Mouse (Mus musculus): ENCODE measurements around the gene Col23a1. TPM values are rescaled to one million over a fixed set of nuclear protein-coding genes. Genes with fewer than 3 reads are reported as not detected.

The Col23a1 gene
- polyA plus RNA-seq, 1 experiment, result 0.76 TPM

DNA sequence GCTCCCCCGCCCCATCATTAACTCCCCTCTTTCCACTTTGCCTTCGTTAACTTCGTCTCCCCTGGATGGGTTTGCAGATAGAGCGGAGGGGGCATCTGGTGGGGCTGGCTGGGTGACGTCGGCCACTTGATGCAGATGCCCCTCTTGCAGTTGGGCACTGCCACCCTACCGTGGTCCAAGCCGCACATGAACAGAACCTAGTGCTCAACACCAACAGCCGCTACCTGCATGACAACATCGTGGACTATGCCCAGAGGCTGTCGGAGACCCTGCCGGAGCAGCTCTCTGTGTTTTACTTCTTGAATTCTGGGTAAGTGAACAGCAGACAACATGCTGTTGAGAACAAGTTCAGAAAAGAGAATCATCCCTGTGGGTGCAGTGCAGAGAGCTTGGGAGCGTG is 296.7 kb downstream of the Col23a1 start:
- Histone ChIP-seq H3K4me3 (ENCODE audit: low read depth, low read length) (no peak overlapping the region), H3K27ac (ENCODE audit: insufficient read depth, low read length) (no peak overlapping the region), H3K36me3 (ENCODE audit: control insufficient read depth, insufficient read depth, low read length, poor library complexity, severe bottlenecking) (peaks cover 41% of the 10 kb centered on the region), H3K9me3 (replicated peaks; ENCODE audit: control insufficient read depth, insufficient read depth, low read length, poor library complexity, severe bottlenecking) (no peaks in the 10 kb centered on the region), H3K27me3 (ENCODE audit: control insufficient read depth, insufficient read depth, low read length, poor library complexity, severe bottlenecking) (no peaks in the 10 kb centered on the region), H3K9ac (ENCODE audit: low read depth, poor library complexity, severe bottlenecking) (no peak overlapping the region), H3K4me1 (ENCODE audit: control insufficient read depth, insufficient read depth, low read length) (no peaks in the 10 kb centered on the region)
- TF ChIP-seq CTCF (IDR thresholded peaks at IDR 0.05; ENCODE audit: low read depth, low read length), result no peak
- no peak for TF ChIP-seq EP300 (IDR thresholded peaks at IDR 0.05; ENCODE audit: insufficient read depth, low read depth, low read length)
- TF ChIP-seq POLR2A (IDR thresholded peaks at IDR 0.05; ENCODE audit: insufficient read depth, low read length), result no peak

DNA sequence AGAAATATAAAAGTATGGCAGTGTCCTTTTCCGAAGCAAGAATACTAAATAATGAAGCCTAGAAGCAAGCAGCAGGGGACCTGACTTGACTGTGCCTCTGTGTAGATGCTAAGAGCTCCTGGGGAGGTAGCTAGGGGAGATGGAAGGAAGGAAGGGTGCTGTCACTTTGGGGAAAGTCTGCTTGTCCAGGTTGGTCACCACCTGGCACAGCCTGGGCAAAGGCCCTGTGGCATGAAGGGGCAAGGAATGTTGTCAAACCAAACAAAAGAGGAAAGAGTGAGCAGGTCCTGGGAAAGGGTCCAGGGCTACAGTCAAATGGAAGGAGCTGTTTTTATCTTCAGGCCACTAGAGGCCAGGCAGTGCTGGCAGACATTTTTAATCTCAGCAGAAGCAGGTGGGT is 297.3 kb downstream of the Col23a1 start:
- no peaks in the 10 kb centered on the region for H3K27me3 ChIP-seq (ENCODE audit: control insufficient read depth, insufficient read depth, low read length, poor library complexity, severe bottlenecking)
- H3K9me3 ChIP-seq (replicated peaks; ENCODE audit: control insufficient read depth, insufficient read depth, low read length, poor library complexity, severe bottlenecking), result no peaks in the 10 kb centered on the region
- H3K9ac ChIP-seq (ENCODE audit: low read depth, poor library complexity, severe bottlenecking), result no peak overlapping the region
- H3K36me3 ChIP-seq (ENCODE audit: control insufficient read depth, insufficient read depth, low read length, poor library complexity, severe bottlenecking), result peaks cover 47% of the 10 kb centered on the region
- H3K4me3 ChIP-seq (ENCODE audit: low read depth, low read length), result no peak overlapping the region
- TF ChIP-seq EP300 (IDR thresholded peaks at IDR 0.05; ENCODE audit: insufficient read depth, low read depth, low read length) (no peak), CTCF (IDR thresholded peaks at IDR 0.05; ENCODE audit: low read depth, low read length) (no peak), POLR2A (IDR thresholded peaks at IDR 0.05; ENCODE audit: insufficient read depth, low read length) (no peak)
- no peak overlapping the region for H3K27ac ChIP-seq (ENCODE audit: insufficient read depth, low read length)
- no peaks in the 10 kb centered on the region for H3K4me1 ChIP-seq (ENCODE audit: control insufficient read depth, insufficient read depth, low read length)

DNA sequence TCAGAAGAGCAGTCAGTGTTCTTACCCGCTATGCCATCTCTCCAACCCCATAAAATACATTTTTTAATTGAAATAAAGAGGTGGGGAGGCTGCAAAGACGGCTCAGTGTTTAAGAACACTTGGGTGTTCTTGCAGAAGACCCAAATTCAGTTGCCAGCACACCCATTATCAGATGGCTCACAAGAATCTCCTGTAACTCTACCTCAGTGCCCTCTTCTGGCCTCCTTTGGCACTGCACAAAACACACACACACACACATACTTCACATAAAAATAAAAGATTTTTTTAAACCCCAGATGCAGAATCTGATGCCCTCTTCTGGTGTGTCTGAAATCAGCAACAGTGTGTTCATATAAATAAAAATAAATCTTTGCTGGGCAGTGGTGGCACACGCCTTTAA is 299.1 kb downstream of the Col23a1 start:
- H3K9ac ChIP-seq (ENCODE audit: low read depth, poor library complexity, severe bottlenecking), result no peak overlapping the region
- no peak overlapping the region for H3K4me3 ChIP-seq (ENCODE audit: low read depth, low read length)
- no peaks in the 10 kb centered on the region for H3K27me3 ChIP-seq (ENCODE audit: control insufficient read depth, insufficient read depth, low read length, poor library complexity, severe bottlenecking)
- H3K27ac ChIP-seq (ENCODE audit: insufficient read depth, low read length), result no peak overlapping the region
- TF ChIP-seq EP300 (IDR thresholded peaks at IDR 0.05; ENCODE audit: insufficient read depth, low read depth, low read length), result no peak
- TF ChIP-seq POLR2A (IDR thresholded peaks at IDR 0.05; ENCODE audit: insufficient read depth, low read length), result no peak
- TF ChIP-seq CTCF (IDR thresholded peaks at IDR 0.05; ENCODE audit: low read depth, low read length), result no peak
- H3K4me1 ChIP-seq (ENCODE audit: control insufficient read depth, insufficient read depth, low read length), result no peaks in the 10 kb centered on the region
- no peaks in the 10 kb centered on the region for H3K9me3 ChIP-seq (replicated peaks; ENCODE audit: control insufficient read depth, insufficient read depth, low read length, poor library complexity, severe bottlenecking)
- peaks cover 64% of the 10 kb centered on the region for H3K36me3 ChIP-seq (ENCODE audit: control insufficient read depth, insufficient read depth, low read length, poor library complexity, severe bottlenecking)

DNA sequence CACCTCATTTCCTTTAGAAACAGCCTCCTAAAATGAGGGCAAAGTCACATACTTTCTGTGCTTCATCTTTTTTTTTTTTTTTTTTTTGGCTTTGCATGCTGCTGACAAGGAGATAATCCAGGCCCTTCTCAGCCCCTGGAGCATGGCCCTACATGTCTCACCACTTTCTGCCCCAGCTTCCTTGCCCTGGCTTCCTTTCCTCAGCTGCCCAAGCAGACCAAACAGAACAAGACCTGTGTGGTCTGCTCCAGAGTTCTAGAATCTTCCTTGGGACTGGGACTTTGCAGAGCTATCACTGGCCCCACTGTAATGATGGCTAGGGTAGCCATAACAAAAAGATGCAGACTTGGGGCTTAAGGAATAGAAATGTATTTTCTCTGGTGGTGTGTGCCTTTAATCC is 300.3 kb downstream of the Col23a1 start:
- Histone ChIP-seq H3K9ac (ENCODE audit: low read depth, poor library complexity, severe bottlenecking) (no peak overlapping the region), H3K27me3 (ENCODE audit: control insufficient read depth, insufficient read depth, low read length, poor library complexity, severe bottlenecking) (no peaks in the 10 kb centered on the region), H3K9me3 (replicated peaks; ENCODE audit: control insufficient read depth, insufficient read depth, low read length, poor library complexity, severe bottlenecking) (no peaks in the 10 kb centered on the region), H3K36me3 (ENCODE audit: control insufficient read depth, insufficient read depth, low read length, poor library complexity, severe bottlenecking) (peaks cover 75% of the 10 kb centered on the region), H3K4me1 (ENCODE audit: control insufficient read depth, insufficient read depth, low read length) (no peaks in the 10 kb centered on the region), H3K27ac (ENCODE audit: insufficient read depth, low read length) (no peak overlapping the region), H3K4me3 (ENCODE audit: low read depth, low read length) (no peak overlapping the region)
- TF ChIP-seq CTCF (IDR thresholded peaks at IDR 0.05; ENCODE audit: low read depth, low read length) (no peak), POLR2A (IDR thresholded peaks at IDR 0.05; ENCODE audit: insufficient read depth, low read length) (no peak), EP300 (IDR thresholded peaks at IDR 0.05; ENCODE audit: insufficient read depth, low read depth, low read length) (no peak)

- Histone ChIP-seq H3K27me3 (ENCODE audit: control insufficient read depth, insufficient read depth, low read length, poor library complexity, severe bottlenecking) (no peaks in the 10 kb centered on the region), H3K9me3 (replicated peaks; ENCODE audit: control insufficient read depth, insufficient read depth, low read length, poor library complexity, severe bottlenecking) (no peaks in the 10 kb centered on the region), H3K36me3 (ENCODE audit: control insufficient read depth, insufficient read depth, low read length, poor library complexity, severe bottlenecking) (peaks cover 87% of the 10 kb centered on the region), H3K4me1 (ENCODE audit: control insufficient read depth, insufficient read depth, low read length) (no peaks in the 10 kb centered on the region), H3K9ac (ENCODE audit: low read depth, poor library complexity, severe bottlenecking) (no peak overlapping the region), H3K4me3 (ENCODE audit: low read depth, low read length) (no peak overlapping the region), H3K27ac (ENCODE audit: insufficient read depth, low read length) (no peak overlapping the region)
- TF ChIP-seq CTCF (IDR thresholded peaks at IDR 0.05; ENCODE audit: low read depth, low read length) (no peak), EP300 (IDR thresholded peaks at IDR 0.05; ENCODE audit: insufficient read depth, low read depth, low read length) (no peak), POLR2A (IDR thresholded peaks at IDR 0.05; ENCODE audit: insufficient read depth, low read length) (no peak)
These were observed 301.4 kb downstream of the Col23a1 start for GRCm38 (mm10) chr11:51591168-51591567.

DNA sequence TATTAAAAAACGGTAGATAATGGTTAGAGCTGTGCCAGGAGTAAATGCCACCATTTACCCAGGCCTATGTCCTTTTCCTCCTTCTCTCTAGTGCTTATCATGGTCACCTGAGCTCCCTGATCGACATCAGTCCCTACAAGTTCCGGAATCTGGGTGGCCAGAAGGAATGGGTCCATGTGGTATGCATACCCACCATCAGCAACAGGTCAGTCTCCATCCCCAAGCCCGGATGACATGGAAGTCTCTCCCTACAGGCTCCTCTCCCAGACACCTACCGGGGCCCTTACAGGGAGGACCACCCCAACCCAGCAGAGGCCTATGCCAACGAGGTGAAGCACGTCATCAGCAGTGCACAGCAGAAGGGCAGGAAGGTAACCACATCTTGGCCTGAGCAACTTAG is 302.2 kb downstream of the Col23a1 start:
- TF ChIP-seq EP300 (IDR thresholded peaks at IDR 0.05; ENCODE audit: insufficient read depth, low read depth, low read length), result no peak
- no peak for TF ChIP-seq POLR2A (IDR thresholded peaks at IDR 0.05; ENCODE audit: insufficient read depth, low read length)
- no peak for TF ChIP-seq CTCF (IDR thresholded peaks at IDR 0.05; ENCODE audit: low read depth, low read length)
- H3K27me3 ChIP-seq (ENCODE audit: control insufficient read depth, insufficient read depth, low read length, poor library complexity, severe bottlenecking), result no peaks in the 10 kb centered on the region
- H3K9me3 ChIP-seq (replicated peaks; ENCODE audit: control insufficient read depth, insufficient read depth, low read length, poor library complexity, severe bottlenecking), result no peaks in the 10 kb centered on the region
- no peak overlapping the region for H3K27ac ChIP-seq (ENCODE audit: insufficient read depth, low read length)
- no peaks in the 10 kb centered on the region for H3K4me1 ChIP-seq (ENCODE audit: control insufficient read depth, insufficient read depth, low read length)
- H3K9ac ChIP-seq (ENCODE audit: low read depth, poor library complexity, severe bottlenecking), result no peak overlapping the region
- H3K4me3 ChIP-seq (ENCODE audit: low read depth, low read length), result no peak overlapping the region
- H3K36me3 ChIP-seq (ENCODE audit: control insufficient read depth, insufficient read depth, low read length, poor library complexity, severe bottlenecking), result peaks cover 94% of the 10 kb centered on the region
